Mouse (Mus musculus) E14TG2a.4 (cell line): Measurements from ENCODE around the gene Pyy.

Source experiments
- CTCF ChIP-seq: conservative IDR thresholded peaks from 2 replicates; pipeline ENCODE4 v1.5.1; 2014; ENCODE audit warnings: low read length
- NANOG ChIP-seq: IDR thresholded peaks from 2 replicates; pipeline ENCODE4 v1.6.1; 2014; ENCODE audit warnings: borderline replicate concordance, low read length, mixed read lengths

GRCm38 (mm10) chr11:102095676-102096075 lies 12.0 kb downstream of the Pyy start:
- no peak for TF ChIP-seq CTCF
- TF ChIP-seq NANOG = no peak
